Mouse (Mus musculus) MEL (cell line): ENCODE measurements around the gene Nrxn3. TPM values are rescaled to one million over a fixed set of nuclear protein-coding genes. Genes with fewer than 3 reads are reported as not detected.

Experiments used
- DNase-seq: peaks from one replicate; pipeline ENCODE4 v3.0.0; 2011; ENCODE audit warnings: low read depth, low spot score
- H3K27ac ChIP-seq: 2 replicates; pipeline ENCODE4 v1.5.1; 2012; ENCODE audit warnings: low read depth, mild to moderate bottlenecking, control low read depth, low read length, moderate library complexity; ENCODE audit not compliant: control insufficient read depth
- H3K27me3 ChIP-seq, 2 experiments: fragments of 150-350 bp in 1 of 2; sonication (generic) in 1 of 2; 2 replicates each; pipeline ENCODE4 v1.6.1; 2012; ENCODE audit warnings: low read length in 2 of 2, mild to moderate bottlenecking in 2 of 2, improper control_type of control experiment in 1 of 2, moderate library complexity in 1 of 2; ENCODE audit not compliant: insufficient read depth in 2 of 2, control insufficient read depth in 1 of 2
- H3K36me3 ChIP-seq, 2 experiments: 2 replicates each; pipeline ENCODE4 v1.6.1; 2012 to 2014; ENCODE audit warnings: low read length in 2 of 2, improper control_type of control experiment in 1 of 2, inconsistent platforms in 1 of 2, mild to moderate bottlenecking in 1 of 2; ENCODE audit not compliant: insufficient read depth in 2 of 2, control insufficient read depth in 1 of 2
- H3K4me1 ChIP-seq, 2 experiments: fragments of 150-350 bp in 1 of 2; sonication (generic) in 1 of 2; 2 replicates each; pipeline ENCODE4 v1.6.1; 2012; ENCODE audit warnings: low read length in 2 of 2, improper control_type of control experiment in 1 of 2, mild to moderate bottlenecking in 1 of 2; ENCODE audit not compliant: insufficient read depth in 2 of 2, control insufficient read depth in 1 of 2
- H3K4me3 ChIP-seq, 2 experiments: fragments of 150-350 bp in 1 of 2; sonication (generic) in 1 of 2; 2 replicates each; pipeline ENCODE4 v1.5.1; 2012; ENCODE audit warnings: low read depth in 2 of 2, low read length in 2 of 2, mild to moderate bottlenecking in 2 of 2, moderate library complexity in 2 of 2, control low read depth in 1 of 2, improper control_type of control experiment in 1 of 2; ENCODE audit not compliant: control insufficient read depth in 1 of 2, insufficient read depth in 1 of 2
- H3K79me2 ChIP-seq: 2 replicates; pipeline ENCODE4 v1.6.1; 2012; ENCODE audit warnings: mild to moderate bottlenecking, low read length, moderate library complexity; ENCODE audit not compliant: control insufficient read depth, poor library complexity, insufficient read depth
- H3K9ac ChIP-seq: 2 replicates; pipeline ENCODE4 v1.6.1; 2012; ENCODE audit warnings: low read depth, mild to moderate bottlenecking, control low read depth, low read length, moderate library complexity; ENCODE audit not compliant: control insufficient read depth, poor library complexity, severe bottlenecking
- H3K9me3 ChIP-seq: fragments of 150-350 bp; sonication (generic); replicated peaks from 2 replicates; pipeline ENCODE4 v1.6.1; 2012; ENCODE audit warnings: mild to moderate bottlenecking, low read length, improper control_type of control experiment, moderate library complexity; ENCODE audit not compliant: insufficient read depth
- BHLHE40 ChIP-seq: IDR thresholded peaks from 2 replicates; pipeline ENCODE4 v1.6.1; 2012; ENCODE audit warnings: low read depth, mild to moderate bottlenecking, inconsistent platforms, low read length, improper control_type of control experiment, borderline replicate concordance
- CHD1 ChIP-seq: IDR thresholded peaks from 2 replicates; pipeline ENCODE4 v1.6.1; 2012; ENCODE audit warnings: low read depth, mild to moderate bottlenecking, inconsistent platforms, low read length, improper control_type of control experiment
- CHD2 ChIP-seq: IDR thresholded peaks from 2 replicates; pipeline ENCODE4 v1.6.1; 2011; ENCODE audit warnings: low read length, improper control_type of control experiment
- CTCF ChIP-seq, 3 experiments: IDR thresholded peaks in 2 of 3; conservative IDR thresholded peaks in 1 of 3; 2 replicates each; pipeline ENCODE4 v1.5.1; 2011 to 2012; ENCODE audit warnings: low read length in 3 of 3, low read depth in 2 of 3, mild to moderate bottlenecking in 2 of 3, improper control_type of control experiment in 1 of 3, inconsistent platforms in 1 of 3, mixed read lengths in 1 of 3, moderate library complexity in 1 of 3; ENCODE audit not compliant: control insufficient read depth in 1 of 3, insufficient read depth in 1 of 3, poor library complexity in 1 of 3, severe bottlenecking in 1 of 3
- E2F4 ChIP-seq: IDR thresholded peaks from 2 replicates; pipeline ENCODE4 v1.6.1; 2011; ENCODE audit warnings: low read depth, low read length, improper control_type of control experiment, borderline replicate concordance
- EP300 ChIP-seq, 2 experiments: IDR thresholded peaks; 2 replicates each; pipeline ENCODE4 v1.6.1; 2011; ENCODE audit warnings: improper control_type of control experiment in 2 of 2, low read length in 2 of 2, low read depth in 1 of 2, mild to moderate bottlenecking in 1 of 2
- ETS1 ChIP-seq: IDR thresholded peaks from 2 replicates; pipeline ENCODE4 v1.6.1; 2012; ENCODE audit warnings: low read depth, mild to moderate bottlenecking, inconsistent platforms, low read length, improper control_type of control experiment, moderate library complexity
- GABPA ChIP-seq: IDR thresholded peaks from 2 replicates; pipeline ENCODE4 v1.6.1; 2012; ENCODE audit warnings: low read depth, mild to moderate bottlenecking, inconsistent platforms, low read length, improper control_type of control experiment, moderate library complexity
- GATA1 ChIP-seq: IDR thresholded peaks from 2 replicates; pipeline ENCODE4 v1.6.1; 2011; ENCODE audit warnings: low read depth, low read length, improper control_type of control experiment
- HCFC1 ChIP-seq: IDR thresholded peaks from 2 replicates; pipeline ENCODE4 v1.6.1; 2012; ENCODE audit warnings: low read depth, mild to moderate bottlenecking, inconsistent platforms, low read length, improper control_type of control experiment, moderate library complexity
- JUND ChIP-seq: IDR thresholded peaks from 2 replicates; pipeline ENCODE4 v1.6.1; 2011; ENCODE audit warnings: low read depth, mild to moderate bottlenecking, improper control_type of control experiment, low read length
- KAT2A ChIP-seq: conservative IDR thresholded peaks from 2 replicates; pipeline ENCODE4 v1.6.1; 2012; ENCODE audit warnings: low read depth, low read length, improper control_type of control experiment, inconsistent platforms
- MAFK ChIP-seq: IDR thresholded peaks from 2 replicates; pipeline ENCODE4 v1.6.1; 2011; ENCODE audit warnings: low read depth, mild to moderate bottlenecking, low read length, improper control_type of control experiment, borderline replicate concordance
- MAZ ChIP-seq: IDR thresholded peaks from 2 replicates; pipeline ENCODE4 v1.6.1; 2012; ENCODE audit warnings: low read depth, mild to moderate bottlenecking, inconsistent platforms, low read length, improper control_type of control experiment
- MEF2A ChIP-seq: IDR thresholded peaks from 2 replicates; pipeline ENCODE4 v1.6.1; 2014; ENCODE audit warnings: low read depth, mild to moderate bottlenecking, inconsistent platforms, low read length, improper control_type of control experiment; ENCODE audit not compliant: poor library complexity, insufficient replicate concordance, severe bottlenecking; ENCODE audit errors: extremely low read depth
- MYB ChIP-seq: IDR thresholded peaks from 2 replicates; pipeline ENCODE4 v1.6.1; 2011; ENCODE audit warnings: mild to moderate bottlenecking, low read depth, low read length, improper control_type of control experiment
- MYC ChIP-seq: IDR thresholded peaks from 2 replicates; pipeline ENCODE4 v1.6.1; 2011; ENCODE audit warnings: low read depth, mild to moderate bottlenecking, low read length, improper control_type of control experiment, moderate library complexity
- NELFE ChIP-seq: IDR thresholded peaks from 2 replicates; pipeline ENCODE4 v1.6.1; 2011; ENCODE audit warnings: low read depth, low read length, improper control_type of control experiment
- NRF1 ChIP-seq: IDR thresholded peaks from 2 replicates; pipeline ENCODE4 v1.6.1; 2014; ENCODE audit warnings: low read depth, mild to moderate bottlenecking, inconsistent platforms, low read length, improper control_type of control experiment, moderate library complexity; ENCODE audit not compliant: poor library complexity, insufficient read depth, severe bottlenecking
- POLR2AphosphoS5 ChIP-seq: IDR thresholded peaks from 2 replicates; pipeline ENCODE4 v1.6.1; 2012; ENCODE audit warnings: low read depth, borderline replicate concordance, mild to moderate bottlenecking, inconsistent platforms, low read length, moderate library complexity, mixed read lengths
- RAD21 ChIP-seq: IDR thresholded peaks from 2 replicates; pipeline ENCODE4 v1.6.1; 2011; ENCODE audit warnings: mild to moderate bottlenecking, low read depth, low read length, improper control_type of control experiment
- RCOR1 ChIP-seq: IDR thresholded peaks from 2 replicates; pipeline ENCODE4 v1.6.1; 2012; ENCODE audit warnings: low read depth, mild to moderate bottlenecking, inconsistent platforms, low read length, improper control_type of control experiment
- SMC3 ChIP-seq: IDR thresholded peaks from 2 replicates; pipeline ENCODE4 v1.6.1; 2011; ENCODE audit warnings: low read depth, low read length, improper control_type of control experiment
- TAL1 ChIP-seq: IDR thresholded peaks from 2 replicates; pipeline ENCODE4 v1.6.1; 2012; ENCODE audit warnings: mild to moderate bottlenecking, inconsistent platforms, low read length, moderate library complexity, mixed read lengths
- TBP ChIP-seq: IDR thresholded peaks from 2 replicates; pipeline ENCODE4 v1.8.0; 2011; ENCODE audit warnings: low read depth, low read length, improper control_type of control experiment
- TCF12 ChIP-seq: IDR thresholded peaks from 2 replicates; pipeline ENCODE4 v1.6.1; 2014; ENCODE audit warnings: low read depth, mild to moderate bottlenecking, inconsistent platforms, low read length, improper control_type of control experiment, moderate library complexity
- UBTF ChIP-seq: IDR thresholded peaks from 2 replicates; pipeline ENCODE4 v1.6.1; 2012; ENCODE audit warnings: low read depth, mild to moderate bottlenecking, inconsistent platforms, low read length, improper control_type of control experiment, moderate library complexity, borderline replicate concordance; ENCODE audit not compliant: insufficient read depth
- USF1 ChIP-seq: IDR thresholded peaks from 2 replicates; pipeline ENCODE4 v1.6.1; 2014; ENCODE audit warnings: low read depth, mild to moderate bottlenecking, inconsistent platforms, low read length, improper control_type of control experiment, moderate library complexity
- USF2 ChIP-seq, 2 experiments: IDR thresholded peaks; 2 replicates each; pipeline ENCODE4 v1.6.1; 2011 to 2012; ENCODE audit warnings: improper control_type of control experiment in 2 of 2, low read length in 2 of 2, borderline replicate concordance in 1 of 2, inconsistent platforms in 1 of 2, low read depth in 1 of 2, mild to moderate bottlenecking in 1 of 2; ENCODE audit not compliant: insufficient read depth in 1 of 2
- ZKSCAN1 ChIP-seq: IDR thresholded peaks from 2 replicates; pipeline ENCODE4 v1.6.1; 2012; ENCODE audit warnings: low read depth, mild to moderate bottlenecking, inconsistent platforms, low read length, improper control_type of control experiment, moderate library complexity
- ZNF384 ChIP-seq: IDR thresholded peaks from 2 replicates; pipeline ENCODE4 v1.6.1; 2012; ENCODE audit warnings: low read depth, mild to moderate bottlenecking, inconsistent platforms, low read length, improper control_type of control experiment
- polyA plus RNA-seq, 2 experiments: library from polyadenylated mRNA; stranded (reverse) in 1 of 2; unstranded in 1 of 2; fragments of >175 nt in 1 of 2; fragments of >200 nt in 1 of 2; gene quantifications; 2 replicates each; pipeline versions ENCODE4 v1.2.1 to v1.2.4; 2012; ENCODE audit warnings: low replicate concordance in 2 of 2, low read depth in 1 of 2; ENCODE audit not compliant: insufficient read length in 2 of 2, insufficient read depth in 1 of 2, missing spikeins in 1 of 2
- total RNA-seq: library from RNA; depleted of rRNA; stranded (reverse); fragments of 300-350 nt; gene quantifications from 2 replicates; pipeline ENCODE4 v1.2.3, GENCODE M21; 2012

The Nrxn3 gene
- total and polyA plus RNA-seq, 3 experiments = not detected

DNA sequence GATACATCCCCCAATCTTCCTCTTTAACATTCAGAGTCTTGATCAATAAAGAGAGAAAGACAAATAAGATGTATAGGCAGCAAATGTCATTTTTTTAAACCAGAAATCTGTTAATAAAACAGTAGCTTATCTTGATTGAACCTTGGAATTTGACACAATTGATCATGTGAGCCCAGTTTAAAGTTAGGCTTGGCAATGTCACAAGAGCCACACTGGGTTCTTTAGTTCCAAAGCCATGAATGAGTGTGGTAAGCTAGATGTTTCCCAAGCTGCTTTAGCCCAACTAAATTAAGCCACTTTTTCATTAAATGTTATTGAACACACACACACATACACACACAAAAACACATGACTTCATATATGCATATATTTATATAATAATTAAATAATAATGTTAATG is 786.3 kb downstream of the Nrxn3 start:
- Histone ChIP-seq H3K27me3 (no peaks in the 10 kb centered on the region), H3K4me1 (no peaks in the 10 kb centered on the region), H3K9me3 (no peaks in the 10 kb centered on the region), H3K36me3 (peaks cover 0 to 3% of the 10 kb centered on the region in 2 experiments; a peak in 2 of 4 replicates), H3K9ac (no peak overlapping the region), H3K27ac (no peak overlapping the region), H3K79me2 (no peaks in the 10 kb centered on the region), H3K4me3 (no peak overlapping the region)
- DNase-seq = no peak
- no peak for TF ChIP-seq NRF1
- no peak for TF ChIP-seq POLR2AphosphoS5
- no peak for TF ChIP-seq TBP
- no peak for TF ChIP-seq BHLHE40
- TF ChIP-seq GATA1 = no peak
- TF ChIP-seq CHD1 = no peak
- TF ChIP-seq NELFE = no peak
- no peak for TF ChIP-seq ZKSCAN1
- TF ChIP-seq USF1 = no peak
- no peak for TF ChIP-seq E2F4
- TF ChIP-seq MEF2A = no peak
- TF ChIP-seq RCOR1 = no peak
- no peak for TF ChIP-seq MAZ
- no peak for TF ChIP-seq UBTF
- TF ChIP-seq ZNF384 = no peak
- TF ChIP-seq CHD2 = no peak
- TF ChIP-seq TCF12 = no peak
- TF ChIP-seq GABPA = no peak

DNA sequence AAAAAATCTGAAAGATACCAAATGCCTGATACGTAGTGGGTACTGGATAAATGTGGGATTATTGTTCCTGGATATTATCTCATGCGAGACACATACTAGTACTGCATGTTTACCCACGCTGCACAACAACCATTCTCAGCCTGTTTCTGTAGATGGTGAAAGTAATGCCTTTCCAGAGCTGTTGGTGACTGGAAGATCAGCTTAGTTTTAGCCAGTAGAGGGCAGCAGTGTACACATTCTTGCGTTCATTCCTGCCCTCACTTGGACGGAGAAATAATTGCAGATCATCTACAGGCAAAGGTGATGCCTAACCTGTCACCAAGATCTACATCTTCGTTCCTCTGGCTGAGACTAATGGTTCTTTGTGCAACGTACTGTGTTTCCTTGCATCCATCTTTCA is 791.1 kb downstream of the Nrxn3 start:
- Histone ChIP-seq H3K9me3 (no peaks in the 10 kb centered on the region), H3K27me3 (no peaks in the 10 kb centered on the region), H3K79me2 (no peaks in the 10 kb centered on the region), H3K4me3 (no peak overlapping the region), H3K4me1 (no peaks in the 10 kb centered on the region), H3K9ac (no peak overlapping the region), H3K27ac (no peak overlapping the region), H3K36me3 (no peaks in the 10 kb centered on the region)
- peak; percentile 52 for DNase-seq
- TF ChIP-seq GABPA = no peak
- no peak for TF ChIP-seq USF2 (IDR thresholded peaks at IDR 0.05; ENCODE audit: borderline replicate concordance in 1 of 2, insufficient read depth in 1 of 2, low read depth in 1 of 2, low read length in 2 of 2)
- no peak for TF ChIP-seq NRF1
- TF ChIP-seq MYC = no peak
- TF ChIP-seq ZKSCAN1 = no peak
- TF ChIP-seq MYB = no peak
- no peak for TF ChIP-seq MAFK
- no peak for TF ChIP-seq HCFC1
- TF ChIP-seq TAL1 = no peak
- TF ChIP-seq SMC3 = peak; percentile 51
- TF ChIP-seq USF1 = no peak
- TF ChIP-seq UBTF = no peak
- no peak for TF ChIP-seq KAT2A
- TF ChIP-seq RAD21 = peak; percentile 49
- no peak for TF ChIP-seq CHD2
- TF ChIP-seq ETS1 = no peak
- no peak for TF ChIP-seq TCF12
- peak; percentile 47 to 77 (median 49); a peak in 5 of 6 replicates for TF ChIP-seq CTCF (IDR thresholded peaks at IDR 0.05 in 2 of 3, conservative IDR thresholded peaks at IDR 0.05 in 1 of 3; ENCODE audit: control insufficient read depth in 1 of 3, insufficient read depth in 1 of 3, low read depth in 2 of 3, low read length in 3 of 3, poor library complexity in 1 of 3, severe bottlenecking in 1 of 3)
- no peak for TF ChIP-seq BHLHE40
- no peak for TF ChIP-seq EP300 (IDR thresholded peaks at IDR 0.05; ENCODE audit: low read depth in 1 of 2, low read length in 2 of 2)
- no peak for TF ChIP-seq JUND
